8 mouse cellular contexts compared by ENCODE assay signal in the genomic region with DNA sequence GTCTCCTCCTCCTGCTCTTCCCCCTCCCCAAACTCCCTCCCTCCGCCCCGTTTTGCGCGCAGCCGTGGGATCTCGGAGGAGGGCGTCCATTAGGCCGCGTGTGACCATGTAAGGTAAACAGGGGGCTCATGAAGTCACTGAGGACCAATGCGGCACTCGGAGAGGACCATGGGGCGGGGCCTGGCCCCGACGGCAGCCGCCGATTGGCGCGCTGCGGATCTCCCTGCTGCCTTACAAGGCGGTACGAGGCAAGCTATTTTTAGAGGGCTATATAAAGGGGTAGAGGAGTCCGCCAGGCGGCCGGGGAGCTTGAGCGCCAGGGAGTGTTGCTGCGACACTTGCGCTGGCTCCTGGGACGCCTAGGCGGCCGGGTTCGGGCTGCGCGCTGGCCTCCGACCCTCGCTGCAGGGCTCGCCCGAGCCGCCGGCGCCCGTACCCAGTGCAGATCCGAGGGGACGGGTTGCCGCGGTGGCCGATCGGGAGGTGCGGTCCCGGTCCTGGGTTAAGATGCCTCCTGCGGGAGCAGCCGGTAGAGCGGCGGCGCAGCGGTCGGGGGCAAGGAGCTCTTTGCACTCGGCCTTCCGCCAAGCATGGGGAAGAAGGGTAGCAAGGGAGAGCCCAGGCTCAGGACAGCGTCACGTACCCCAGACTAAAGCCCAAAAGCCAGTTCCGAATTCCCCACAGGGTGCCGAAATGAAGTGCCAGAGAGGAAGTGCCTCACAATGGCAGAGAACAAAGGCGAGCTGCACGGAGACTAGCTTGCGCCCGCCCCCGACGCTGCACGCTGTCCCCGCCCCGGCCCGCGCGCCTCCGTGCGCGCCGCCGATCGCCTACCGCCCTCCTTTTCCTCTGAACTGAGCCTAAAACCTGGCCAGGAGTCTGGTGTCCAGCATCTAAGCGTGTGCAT. TPM values are rescaled to one million over a fixed set of nuclear protein-coding genes. Genes with fewer than 3 reads are reported as not detected.
DNase-seq lines count a peak whose midpoint lies in the region; ATAC-seq and TF ChIP-seq lines count a peak whose summit lies in the region.

Klf7 (minus strand) TSS at position 724 of the 907 bp plus-strand sequence.

- H3K4me2 ChIP-seq in forebrain, embryonic 13.5 days: peak within 1 kb of the TSS; percentile 68
- peak within 1 kb of the TSS; percentile 79 for H3K4me2 ChIP-seq in liver, postnatal 0 days (ENCODE audit: low read depth, low read length)
- H3K4me2 ChIP-seq in neural tube, embryonic 14.5 days (ENCODE audit: low read depth, low read length): peak within 1 kb of the TSS; percentile 70

- no peaks in the 10 kb centered on the region for H3K9me3 ChIP-seq in E14TG2a.4 (ENCODE audit: low read length)
- H3K9me3 ChIP-seq in forebrain, embryonic 13.5 days (replicated peaks): no peaks in the 10 kb centered on the region
- no peaks in the 10 kb centered on the region for H3K9me3 ChIP-seq in liver, postnatal 0 days (ENCODE audit: low read length)
- no peaks in the 10 kb centered on the region for H3K9me3 ChIP-seq in neural tube, embryonic 14.5 days (ENCODE audit: control insufficient read depth, low read length)

- ATAC-seq in cerebellum, adult (ENCODE audit: insufficient number of reproducible peaks, low FRiP score, low TSS enrichment): peak; percentile 93
- ATAC-seq in forebrain, embryonic 13.5 days: peak; percentile 98
- peak; percentile 94 for ATAC-seq in liver, postnatal 0 days
- ATAC-seq in neural tube, embryonic 14.5 days (ENCODE audit: low read depth): peak; percentile 98

- peaks cover 13% of the 10 kb centered on the region for H3K27me3 ChIP-seq in E14TG2a.4 (ENCODE audit: insufficient read depth, low read length)
- no peaks in the 10 kb centered on the region for H3K27me3 ChIP-seq in forebrain, embryonic 13.5 days
- H3K27me3 ChIP-seq in liver, postnatal 0 days (ENCODE audit: insufficient read depth, low read length): no peaks in the 10 kb centered on the region
- no peaks in the 10 kb centered on the region for H3K27me3 ChIP-seq in neural tube, embryonic 14.5 days (ENCODE audit: control insufficient read depth, insufficient read depth, low read length)

- no peak for TF ChIP-seq CTCF in E14TG2a.4 (conservative IDR thresholded peaks at IDR 0.05; ENCODE audit: low read length)
- peak; percentile 18; the same call in 1 of the 2 replicates for TF ChIP-seq CTCF in liver, postnatal 0 days (IDR thresholded peaks at IDR 0.05; ENCODE audit: low read depth)

- no peaks in the 10 kb centered on the region for H3K36me3 ChIP-seq in E14TG2a.4 (ENCODE audit: insufficient read depth, low read length)
- no peaks in the 10 kb centered on the region for H3K36me3 ChIP-seq in forebrain, embryonic 13.5 days (ENCODE audit: poor library complexity, severe bottlenecking)
- no peaks in the 10 kb centered on the region for H3K36me3 ChIP-seq in liver, postnatal 0 days (replicated peaks; ENCODE audit: insufficient read depth, low read length)
- no peaks in the 10 kb centered on the region for H3K36me3 ChIP-seq in neural tube, embryonic 14.5 days (ENCODE audit: control insufficient read depth, insufficient read depth, low read length)

- H3K4me3 ChIP-seq in E14TG2a.4 (replicated peaks; ENCODE audit: low read length): peak within 1 kb of the TSS; percentile 94
- H3K4me3 ChIP-seq in forebrain, embryonic 13.5 days: peak within 1 kb of the TSS; percentile 69
- H3K4me3 ChIP-seq in liver, postnatal 0 days (ENCODE audit: low read depth, low read length): peak within 1 kb of the TSS; percentile 73
- peak within 1 kb of the TSS; percentile 81 for H3K4me3 ChIP-seq in neural tube, embryonic 14.5 days (ENCODE audit: low read depth, low read length)

- H3K27ac ChIP-seq in forebrain, embryonic 13.5 days: peak within 1 kb of the TSS; percentile 100
- peak within 1 kb of the TSS; percentile 99 for H3K27ac ChIP-seq in liver, postnatal 0 days (ENCODE audit: low read depth)
- peak within 1 kb of the TSS; percentile 100 for H3K27ac ChIP-seq in neural tube, embryonic 14.5 days (ENCODE audit: low read depth, low read length)

- intact Hi-C loops in heart, postnatal 10 days (cut with DNase I): loop anchor here (1.0 to 10.0 kb wide), 9 partner anchors 103 to 457 kb away; partner anchors contain the start of gene Creb1

- peaks cover 32% of the 10 kb centered on the region for H3K4me1 ChIP-seq in E14TG2a.4 (replicated peaks; ENCODE audit: low read depth, low read length)
- H3K4me1 ChIP-seq in forebrain, embryonic 13.5 days: peaks cover 34% of the 10 kb centered on the region
- peaks cover 24% of the 10 kb centered on the region for H3K4me1 ChIP-seq in liver, postnatal 0 days (ENCODE audit: insufficient read depth)
- H3K4me1 ChIP-seq in neural tube, embryonic 14.5 days (ENCODE audit: control insufficient read depth, insufficient read depth, low read length): peaks cover 15% of the 10 kb centered on the region

- peak within 1 kb of the TSS; percentile 99 for H3K9ac ChIP-seq in forebrain, embryonic 13.5 days
- H3K9ac ChIP-seq in liver, postnatal 0 days (replicated peaks): peak within 1 kb of the TSS; percentile 95
- peak within 1 kb of the TSS; percentile 100 for H3K9ac ChIP-seq in neural tube, embryonic 14.5 days (replicated peaks; ENCODE audit: low read depth, low read length)

- WGBS in forebrain, embryonic 13.5 days: under 1% methylated on average over 82 of the region's 82 CpGs
- 1% methylated on average over 82 of the region's 82 CpGs for WGBS in large intestine, adult 2 months
- WGBS in liver, postnatal 0 days (ENCODE audit: insufficient replicate concordance): under 1% methylated on average over 69 of the region's 82 CpGs
- under 1% methylated on average over 79 of the region's 82 CpGs for WGBS in neural tube, embryonic 14.5 days

- peak; percentile 98 to 99 for DNase-seq in heart, postnatal 10 days
- peak; percentile 89 for DNase-seq in large intestine, adult 2 months (ENCODE audit: low read depth, low spot score)
- peak; percentile 92 for DNase-seq in liver, postnatal 0 days
- DNase-seq in testis, postnatal 10 days (ENCODE audit: low spot score): peak; percentile 95

- TF ChIP-seq EP300 in liver, postnatal 0 days (IDR thresholded peaks at IDR 0.05; ENCODE audit: low read depth): no peak

RNA-seq across cellular contexts. Expression of gene Klf7, which starts in this region (rescaled TPM):
- polyA plus RNA-seq in forebrain, embryonic 13.5 days (2015; fragmentation: Nextera tagmentation; extraction: Ambion mirVana): 66.4 and 76.8 TPM in 2 replicates
- total RNA-seq in heart, postnatal 10 days (2021): 10 to 100 TPM; 21.5 to 24.0 TPM
- polyA plus RNA-seq in large intestine, adult 2 months (2012; rRNA removed): 2.7 and 4.6 TPM in 2 replicates
- 4.8 and 5.4 TPM in 2 replicates for polyA plus RNA-seq in liver, postnatal 0 days (2015; fragmentation: Nextera tagmentation; extraction: Ambion mirVana)
- polyA plus RNA-seq in neural tube, embryonic 14.5 days (2014; fragmentation: Nextera tagmentation; extraction: Ambion mirVana): 71.4 and 78.3 TPM in 2 replicates

Comparison
In these comparisons a context has a peak if more than half of its experiments do, and no peak if none do; other contexts are left out.
1. Peak in every context shown above with its lines: DNase-seq, ATAC-seq, H3K4me3 ChIP-seq and H3K27ac ChIP-seq.
2. RNA of gene Klf7 (polyA plus RNA-seq): 71.4 to 78.3 TPM in neural tube, embryonic 14.5 days and 66.4 to 76.8 TPM in forebrain, embryonic 13.5 days; 4.8 to 5.4 TPM in liver, postnatal 0 days and 2.7 to 4.6 TPM in large intestine, adult 2 months; every median in the first group is over 10 times any median in the second.